Mouse (Mus musculus): ENCODE measurements at regions not wholly inside any gene's neighbourhood (a gene's known extent, or its start where the extent isn't known, plus 50 kb on each side); places are given as distances from the start of the nearest gene placed in this dataset.

GRCm38 (mm10) chr19:54116829-54117228 is 72.9 kb downstream of the Adra2a start:
- TF ChIP-seq POLR2A (IDR thresholded peaks at IDR 0.05; ENCODE audit: borderline replicate concordance, insufficient read depth, low read length) (no peak), CTCF (IDR thresholded peaks at IDR 0.05; ENCODE audit: borderline replicate concordance, insufficient read depth, low read depth, low read length) (no peak)

Data from cerebellum, adult 2 months (tissue).